Comparison of ENCODE assay signal across 24 mouse cellular contexts in genomic region chr13:111297614-111298013, GRCm38 (mm10). TPM values are rescaled to one million over a fixed set of nuclear protein-coding genes. Genes with fewer than 3 reads are reported as not detected.
"Had no signal": no experiment of that assay in that cellular context is flagged by ENCODE, and none has a peak within 500 bp of the region (broad histone marks: within the 10 kb centered on the region; RNA-seq: fewer than 3 reads in every experiment).

No protein-coding gene starts in this region.

- H3K36me3 ChIP-seq: liver, embryonic 13.5 days; liver, embryonic 15.5 days; lung, embryonic 15.5 days; midbrain, embryonic 12.5 days; neural tube, embryonic 12.5 days; stomach, embryonic 15.5 days had no signal

- H3K4me3 ChIP-seq: liver, embryonic 13.5 days; liver, embryonic 15.5 days; lung, embryonic 15.5 days; megakaryocyte, embryonic 14.5 days; midbrain, embryonic 12.5 days; neural tube, embryonic 12.5 days; stomach, embryonic 15.5 days had no signal

- H3K9me3 ChIP-seq: liver, embryonic 13.5 days; liver, embryonic 15.5 days; lung, embryonic 15.5 days; megakaryocyte, embryonic 14.5 days; midbrain, embryonic 12.5 days; neural tube, embryonic 12.5 days; stomach, embryonic 15.5 days had no signal

- H3K4me2 ChIP-seq: liver, embryonic 13.5 days; liver, embryonic 15.5 days; lung, embryonic 15.5 days; midbrain, embryonic 12.5 days; neural tube, embryonic 12.5 days; stomach, embryonic 15.5 days had no signal

- ATAC-seq: liver, postnatal 0 days; lung, postnatal 0 days had no signal

- H3K9ac ChIP-seq: liver, embryonic 13.5 days; liver, embryonic 15.5 days; liver, postnatal 0 days; lung, embryonic 15.5 days; midbrain, embryonic 12.5 days; neural tube, embryonic 12.5 days; stomach, embryonic 15.5 days had no signal

- H3K27me3 ChIP-seq: liver, embryonic 13.5 days; liver, embryonic 15.5 days; lung, embryonic 15.5 days; midbrain, embryonic 12.5 days; neural tube, embryonic 12.5 days; stomach, embryonic 15.5 days had no signal

- H3K27ac ChIP-seq: liver, embryonic 13.5 days; liver, embryonic 15.5 days; lung, embryonic 15.5 days; macrophage; midbrain, embryonic 12.5 days; neural tube, embryonic 12.5 days; stomach, embryonic 15.5 days; stomach, postnatal 0 days had no signal

- DNase-seq: liver, embryonic 13.5 days; liver, postnatal 0 days; lung, adult 2 months; lung, postnatal 14 days; lung, postnatal 36 days; midbrain, embryonic 14.5 days; right cerebral cortex, postnatal 14 days; thymus, postnatal 14 days; thymus, postnatal 36 days had no signal

- H3K4me1 ChIP-seq: liver, embryonic 13.5 days; liver, embryonic 15.5 days; midbrain, embryonic 12.5 days; neural tube, embryonic 12.5 days had no signal

RNA-seq across cellular contexts. Expression of gene Actbl2, which starts 42.8 kb away (rescaled TPM):
- total RNA-seq: midbrain, postnatal 0 days; monocyte, adult 5-6 weeks; neutrophil, adult 5-6 weeks had no signal
- polyA plus RNA-seq: liver, embryonic 13.5 days; liver, embryonic 15.5 days; liver, postnatal 0 days; lung, adult 2 months; lung, embryonic 15.5 days; lung, postnatal 0 days; macrophage; midbrain, embryonic 12.5 days; midbrain, embryonic 14.5 days; midbrain, postnatal 0 days; neural tube, embryonic 12.5 days; neural tube, embryonic 14.5 days; spleen, adult 2 months; stomach, postnatal 0 days; thymus, postnatal 0 days had no signal
